Mouse (Mus musculus) spleen, adult 2 months (tissue): ENCODE data around the gene Ppef1. TPM values are rescaled to one million over a fixed set of nuclear protein-coding genes. Genes with fewer than 3 reads are reported as not detected.
"Not testable (repeated sequence)": the region's sequence is repeated elsewhere in the genome, so short reads cannot be mapped to it uniquely, and the experiment has no call there.

ENCODE experiments used
- DNase-seq, 2 experiments: peaks; one replicate each; pipeline versions ENCODE4 v3.0.0 to v3.0.0-alpha.2; 2012 to 2021; ENCODE audit warnings: low spot score in 2 of 2, low read depth in 1 of 2
- H3K27ac ChIP-seq: fragments of 200-500 bp; 2 replicates; pipeline ENCODE4 v1.5.1; 2012; ENCODE audit warnings: low read length, inconsistent platforms; ENCODE audit not compliant: insufficient read depth
- H3K27me3 ChIP-seq: fragments of 200-500 bp; 2 replicates; pipeline ENCODE4 v1.6.1; 2012; ENCODE audit warnings: mild to moderate bottlenecking, moderate library complexity, low read length, inconsistent platforms; ENCODE audit not compliant: control insufficient read depth, insufficient read depth
- H3K36me3 ChIP-seq: fragments of 200-500 bp; 2 replicates; pipeline ENCODE4 v1.6.1; 2012; ENCODE audit warnings: mild to moderate bottlenecking, low read length, inconsistent platforms; ENCODE audit not compliant: control insufficient read depth, insufficient read depth
- H3K4me1 ChIP-seq: fragments of 200-500 bp; 2 replicates; pipeline ENCODE4 v1.6.1; 2011; ENCODE audit warnings: inconsistent platforms; ENCODE audit not compliant: control insufficient read depth, insufficient read depth, insufficient read length
- H3K4me3 ChIP-seq: fragments of 200-500 bp; 2 replicates; pipeline ENCODE4 v1.5.1; 2011; ENCODE audit warnings: mild to moderate bottlenecking, inconsistent platforms; ENCODE audit not compliant: insufficient read depth, insufficient read length; ENCODE audit errors: extremely low read depth
- CTCF ChIP-seq: fragments of 200-500 bp; IDR thresholded peaks from 2 replicates; pipeline ENCODE4 v1.5.1; 2011; ENCODE audit warnings: mild to moderate bottlenecking, inconsistent platforms; ENCODE audit not compliant: insufficient read depth, insufficient read length, insufficient replicate concordance; ENCODE audit errors: extremely low read depth
- POLR2A ChIP-seq: fragments of 200-500 bp; IDR thresholded peaks from 2 replicates; pipeline ENCODE4 v1.6.1; 2011; ENCODE audit warnings: low read depth, low read length, inconsistent platforms
- WGBS: fragments of 180-500 bp; shearing (Covaris S2); methylation state at CpG from one replicate; pipeline ENCODE4 v1.1.7; 2018; 5-methylcytosine and 5-hydroxymethylcytosine counted together
- polyA plus RNA-seq: library from polyadenylated mRNA; depleted of rRNA; stranded (reverse); fragments of >200 nt; gene quantifications from 2 replicates; pipeline ENCODE4 v1.2.3, GENCODE M21; 2012; rRNA removed

The Ppef1 gene
- not detected in 2 replicates for polyA plus RNA-seq

DNA sequence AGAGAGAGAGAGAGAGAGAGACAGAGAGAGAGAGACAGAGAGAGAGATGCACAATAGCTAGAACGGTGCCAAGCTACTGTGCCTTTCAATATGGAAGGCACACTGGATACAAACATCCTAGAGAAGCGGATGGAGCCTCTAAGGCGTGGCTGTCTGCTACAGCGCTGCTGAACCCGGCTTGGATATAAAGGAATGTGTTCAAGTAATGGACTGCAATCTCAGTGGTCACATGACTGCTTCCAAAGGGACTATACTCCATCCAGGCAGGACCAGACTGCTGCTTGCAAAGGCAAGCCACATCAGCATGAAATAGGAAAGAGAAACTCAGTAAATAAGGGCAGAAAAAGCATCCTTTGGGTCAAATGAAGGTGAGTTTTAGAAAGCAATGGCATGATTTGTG lies at the start of gene Ppef1:
Ppef1 (minus strand) TSS at position 116 of the 400 bp plus-strand sequence.
- H3K27ac ChIP-seq, result no peak within 1 kb of the TSS
- no peaks in the 10 kb centered on the region for H3K36me3 ChIP-seq
- TF ChIP-seq CTCF (no peak), POLR2A (no peak)
- H3K4me1 ChIP-seq, result no peaks in the 10 kb centered on the region
- H3K4me3 ChIP-seq, result no peak within 1 kb of the TSS
- no peaks in the 10 kb centered on the region for H3K27me3 ChIP-seq
- DNase-seq, result no peak
- WGBS, result 80% methylated on average over 5 of the region's 5 CpGs

GRCm38 (mm10) chrX:160782276-160782675 lies 46.7 kb upstream of the Ppef1 start:
- no peaks in the 10 kb centered on the region for H3K4me1 ChIP-seq
- no peak overlapping the region for H3K27ac ChIP-seq
- no peaks in the 10 kb centered on the region for H3K27me3 ChIP-seq
- H3K36me3 ChIP-seq, result no peaks in the 10 kb centered on the region
- no peak overlapping the region for H3K4me3 ChIP-seq
- no peak for TF ChIP-seq CTCF
- TF ChIP-seq POLR2A, result no peak
- WGBS, result 87% methylated on average over 5 of the region's 5 CpGs
- no peak for DNase-seq

- no peaks in the 10 kb centered on the region for H3K36me3 ChIP-seq
- H3K4me3 ChIP-seq, result no peak overlapping the region
- no peak overlapping the region for H3K27ac ChIP-seq
- DNase-seq, result no peak
- 55% methylated on average over 1 of the region's 1 CpGs for WGBS
- TF ChIP-seq POLR2A (no peak), CTCF (no peak)
- H3K27me3 ChIP-seq, result no peaks in the 10 kb centered on the region
- H3K4me1 ChIP-seq, result no peaks in the 10 kb centered on the region
Observed at GRCm38 (mm10) chrX:160773033-160773432, 37.5 kb upstream of the Ppef1 start.

- not testable (repeated sequence) for DNase-seq, H3K36me3 ChIP-seq, H3K27ac ChIP-seq, H3K4me3 ChIP-seq, H3K4me1 ChIP-seq, H3K27me3 ChIP-seq
- 84% methylated on average over 5 of the region's 5 CpGs for WGBS
Observed at GRCm38 (mm10) chrX:160769622-160770021, 34.1 kb upstream of the Ppef1 start.

DNA sequence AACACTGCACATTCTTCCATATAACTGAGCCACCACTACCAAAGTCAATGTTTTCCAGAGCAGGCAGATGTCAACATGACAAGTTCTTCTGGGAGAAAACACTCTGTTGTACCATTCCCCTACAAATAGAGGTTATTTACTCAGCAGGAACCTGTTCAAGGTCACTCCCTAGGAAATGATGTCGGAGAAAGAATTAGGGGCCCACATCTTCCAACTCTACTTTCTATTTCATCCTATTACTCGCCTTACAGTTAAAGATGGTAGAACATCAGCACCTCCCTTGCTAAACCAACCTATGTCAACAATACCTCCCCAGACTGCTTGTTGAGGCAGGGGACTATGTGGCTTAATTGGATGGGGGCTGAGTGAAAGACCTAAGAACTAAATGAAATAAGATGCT lies 32.1 kb upstream of the Ppef1 start, which contains the start of gene Rs1:
Rs1 (plus strand) TSS at position 301 of the 400 bp plus-strand sequence.
- no peak for DNase-seq
- 88% methylated on average over 2 of the region's 2 CpGs for WGBS
- H3K36me3 ChIP-seq, result no peaks in the 10 kb centered on the region

DNA sequence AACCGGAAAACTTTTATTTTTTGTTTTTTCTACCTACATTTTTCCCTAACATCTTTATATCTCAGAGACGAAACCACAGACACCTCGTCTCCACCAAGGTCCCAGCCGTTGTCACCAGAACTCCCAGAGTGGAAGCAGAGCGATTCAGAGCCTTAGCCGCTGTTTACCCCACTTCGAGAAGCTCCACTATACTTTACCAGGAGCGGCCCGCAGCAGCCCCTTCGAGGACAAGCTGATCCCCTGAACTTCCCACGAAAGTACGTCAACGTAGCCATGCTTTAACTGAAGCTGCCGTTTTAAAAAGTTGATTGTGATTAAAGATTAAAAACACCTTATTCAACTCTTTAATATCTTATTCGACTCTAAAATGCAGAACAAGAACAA lies 30.7 kb upstream of the Ppef1 start:
- H3K4me3 ChIP-seq, result peak overlapping the region; percentile 58
- 35% methylated on average over 15 of the region's 15 CpGs for WGBS
- no peaks in the 10 kb centered on the region for H3K4me1 ChIP-seq
- no peaks in the 10 kb centered on the region for H3K27me3 ChIP-seq
- peak overlapping the region; percentile 68 for H3K27ac ChIP-seq
- no peaks in the 10 kb centered on the region for H3K36me3 ChIP-seq
- no peak for TF ChIP-seq CTCF
- TF ChIP-seq POLR2A, result no peak
- no peak for DNase-seq

More for the DNA sequence above, 32.1 kb upstream of the Ppef1 start, which contains the start of gene Rs1:
- TF ChIP-seq POLR2A, result no peak
- no peak for TF ChIP-seq CTCF
- no peaks in the 10 kb centered on the region for H3K27me3 ChIP-seq
- no peaks in the 10 kb centered on the region for H3K4me1 ChIP-seq
- no peak within 1 kb of the TSS for H3K27ac ChIP-seq
- H3K4me3 ChIP-seq, result no peak within 1 kb of the TSS; the same call in 1 of the 2 replicates

GRCm38 (mm10) chrX:160765389-160766232 lies 30.0 kb upstream of the Ppef1 start:
- 34% methylated on average over 30 of the region's 30 CpGs for WGBS
- Histone ChIP-seq H3K4me1 (no peaks in the 10 kb centered on the region), H3K27ac (no peak overlapping the region), H3K27me3 (no peaks in the 10 kb centered on the region), H3K4me3 (peak overlapping the region; percentile 58), H3K36me3 (no peaks in the 10 kb centered on the region)
- DNase-seq, result peak; percentile 70 to 85
- TF ChIP-seq POLR2A (no peak), CTCF (no peak)
